Comparison of ENCODE assay signal across 7 mouse cellular contexts in the genomic region with DNA sequence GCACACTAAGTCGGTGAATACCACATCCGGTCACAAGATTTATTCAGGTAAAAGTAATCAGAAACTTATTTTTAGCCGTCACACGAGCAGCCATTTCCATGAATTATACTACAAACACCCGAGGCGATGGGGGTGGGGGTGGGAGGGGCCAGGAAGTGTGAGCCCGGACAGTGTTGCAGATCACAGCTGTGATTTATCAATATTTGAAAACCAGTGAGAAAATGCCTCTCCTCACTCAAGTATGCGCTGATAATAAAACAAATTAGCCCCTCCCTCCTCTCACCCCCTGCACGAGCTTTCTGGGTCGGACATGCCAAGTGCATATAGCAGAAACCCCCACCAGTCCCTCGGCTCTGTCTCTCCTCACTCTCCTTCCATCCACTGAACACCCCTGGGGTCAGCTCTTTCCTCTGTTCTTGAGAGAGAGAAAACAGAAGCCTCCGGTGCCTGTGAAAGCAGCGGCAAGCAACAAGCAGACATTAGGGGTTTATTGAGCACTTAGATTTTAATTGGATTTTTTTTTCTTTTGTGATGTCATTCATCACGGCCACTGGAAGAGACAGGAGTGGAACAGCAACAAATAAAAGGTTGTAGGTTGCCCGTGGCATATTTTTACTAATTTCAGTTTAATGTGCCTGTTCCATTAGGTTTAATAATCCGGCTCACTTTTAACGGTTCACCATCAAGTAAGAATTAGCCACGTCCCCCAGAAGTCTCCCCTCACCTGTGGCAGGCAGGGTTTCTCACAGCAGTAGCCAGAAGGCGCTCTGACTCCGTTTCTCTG.
A peak's percentile ranks its signal among the peaks of the same experiment; 100 is the strongest.
DNase-seq lines count a peak whose midpoint lies in the region; ATAC-seq and TF ChIP-seq lines count a peak whose summit lies in the region.

No protein-coding gene starts in this region.

- no peak for TF ChIP-seq CTCF in lung, embryonic 14.5 days (IDR thresholded peaks at IDR 0.05; ENCODE audit: low read depth)

- peak; percentile 35 for DNase-seq in lung, embryonic 14.5 days
- no peak for DNase-seq in lung, postnatal 10 days
- DNase-seq in limb, embryonic 11.5 days (ENCODE audit: low spot score), result peak; percentile 63
- no peak for DNase-seq in adrenal gland, postnatal 4 days (ENCODE audit: low spot score in 2 of 2)
- no peak for DNase-seq in layer of hippocampus, adult 9-10 months (ENCODE audit: low spot score)

- no peaks in the 10 kb centered on the region for H3K36me3 ChIP-seq in lung, embryonic 14.5 days (ENCODE audit: insufficient read depth)
- H3K36me3 ChIP-seq in forebrain, embryonic 13.5 days (ENCODE audit: poor library complexity, severe bottlenecking), result no peaks in the 10 kb centered on the region
- no peaks in the 10 kb centered on the region for H3K36me3 ChIP-seq in limb, embryonic 11.5 days (ENCODE audit: control insufficient read depth, insufficient read depth, low read length)
- no peaks in the 10 kb centered on the region for H3K36me3 ChIP-seq in stomach, embryonic 14.5 days (ENCODE audit: control insufficient read depth, insufficient read depth, low read length)

- no peak overlapping the region for H3K9ac ChIP-seq in lung, embryonic 14.5 days
- H3K9ac ChIP-seq in forebrain, embryonic 13.5 days, result no peak overlapping the region
- no peak overlapping the region for H3K9ac ChIP-seq in limb, embryonic 11.5 days (ENCODE audit: low read length)
- no peak overlapping the region for H3K9ac ChIP-seq in stomach, embryonic 14.5 days (replicated peaks; ENCODE audit: low read depth, low read length)

- peak overlapping the region; percentile 1; the same call in 1 of the 2 replicates for H3K4me3 ChIP-seq in lung, embryonic 14.5 days (ENCODE audit: low read depth, low read length)
- peak overlapping the region; percentile 23 for H3K4me3 ChIP-seq in forebrain, embryonic 13.5 days
- peak overlapping the region; percentile 20; the same call in 1 of the 2 replicates for H3K4me3 ChIP-seq in limb, embryonic 11.5 days (ENCODE audit: low read depth, low read length)
- peak overlapping the region; percentile 33 for H3K4me3 ChIP-seq in stomach, embryonic 14.5 days (ENCODE audit: low read depth, low read length)

- H3K9me3 ChIP-seq in lung, embryonic 14.5 days (ENCODE audit: low read depth, low read length), result no peaks in the 10 kb centered on the region
- no peaks in the 10 kb centered on the region for H3K9me3 ChIP-seq in forebrain, embryonic 13.5 days (replicated peaks)
- no peaks in the 10 kb centered on the region for H3K9me3 ChIP-seq in limb, embryonic 11.5 days (ENCODE audit: control insufficient read depth, low read length)
- H3K9me3 ChIP-seq in stomach, embryonic 14.5 days (ENCODE audit: control insufficient read depth, low read depth, low read length), result no peaks in the 10 kb centered on the region

- ATAC-seq in lung, embryonic 14.5 days (ENCODE audit: insufficient read depth), result peak; percentile 72; the same call in 1 of the 2 replicates
- ATAC-seq in forebrain, embryonic 13.5 days, result peak; percentile 66
- peak; percentile 62 for ATAC-seq in limb, embryonic 11.5 days (ENCODE audit: insufficient number of reproducible peaks, low FRiP score, low TSS enrichment, low read depth)
- peak; percentile 53; the same call in 1 of the 2 replicates for ATAC-seq in stomach, embryonic 14.5 days (ENCODE audit: insufficient number of reproducible peaks, insufficient read depth, low FRiP score, low read depth)

- H3K27ac ChIP-seq in lung, embryonic 14.5 days (ENCODE audit: low read depth), result no peak overlapping the region
- no peak overlapping the region for H3K27ac ChIP-seq in forebrain, embryonic 13.5 days
- H3K27ac ChIP-seq in limb, embryonic 11.5 days (replicated peaks; ENCODE audit: low read depth, low read length), result no peak overlapping the region
- no peak overlapping the region for H3K27ac ChIP-seq in stomach, embryonic 14.5 days (ENCODE audit: low read length)

- H3K4me2 ChIP-seq in lung, embryonic 14.5 days, result peak overlapping the region; percentile 36
- H3K4me2 ChIP-seq in forebrain, embryonic 13.5 days, result peak overlapping the region; percentile 55
- H3K4me2 ChIP-seq in limb, embryonic 11.5 days (ENCODE audit: low read depth, severe bottlenecking), result peak overlapping the region; percentile 46
- peak overlapping the region; percentile 48 for H3K4me2 ChIP-seq in stomach, embryonic 14.5 days (replicated peaks; ENCODE audit: low read depth, low read length)

- WGBS in lung, embryonic 14.5 days, result 23% methylated on average over 20 of the region's 20 CpGs
- 25% methylated on average over 20 of the region's 20 CpGs for WGBS in forebrain, embryonic 13.5 days
- WGBS in limb, embryonic 11.5 days, result 12% methylated on average over 20 of the region's 20 CpGs
- 20% methylated on average over 20 of the region's 20 CpGs for WGBS in stomach, embryonic 14.5 days

- no peaks in the 10 kb centered on the region for H3K27me3 ChIP-seq in lung, embryonic 14.5 days (ENCODE audit: insufficient read depth, low read length)
- H3K27me3 ChIP-seq in forebrain, embryonic 13.5 days, result no peaks in the 10 kb centered on the region
- H3K27me3 ChIP-seq in limb, embryonic 11.5 days (ENCODE audit: control insufficient read depth, insufficient read depth, low read length), result no peaks in the 10 kb centered on the region
- no peaks in the 10 kb centered on the region for H3K27me3 ChIP-seq in stomach, embryonic 14.5 days (ENCODE audit: control insufficient read depth, insufficient read depth, low read length)

- no peaks in the 10 kb centered on the region for H3K4me1 ChIP-seq in lung, embryonic 14.5 days (ENCODE audit: insufficient read depth)
- peaks cover 25% of the 10 kb centered on the region for H3K4me1 ChIP-seq in forebrain, embryonic 13.5 days
- H3K4me1 ChIP-seq in limb, embryonic 11.5 days (ENCODE audit: control insufficient read depth, insufficient read depth, low read length), result peaks cover 5% of the 10 kb centered on the region; the same call in 1 of the 2 replicates
- 0 out of 2 replicates have a peak, but pooled peaks cover 5% of the 10 kb centered on the region for H3K4me1 ChIP-seq in stomach, embryonic 14.5 days (ENCODE audit: control insufficient read depth, insufficient read depth, low read length)

Comparison
In these comparisons a context has a peak if more than half of its experiments do, and no peak if none do; other contexts are left out.
1. DNase-seq: peak in lung, embryonic 14.5 days (single experiment) and limb, embryonic 11.5 days (single experiment); none in lung, postnatal 10 days (single experiment), adrenal gland, postnatal 4 days (0 of 2) and layer of hippocampus, adult 9-10 months (single experiment).
2. Peak in every context shown above with its lines, with median percentiles within 50 percentile points of each other: ATAC-seq, H3K4me2 ChIP-seq and H3K4me3 ChIP-seq.